Mouse (Mus musculus) MEL (cell line): ENCODE results near the gene Cenpx. TPM values are rescaled to one million over a fixed set of nuclear protein-coding genes. Genes with fewer than 3 reads are reported as not detected.

Source experiments
- DNase-seq: peaks from one replicate; pipeline ENCODE4 v3.0.0; 2011; ENCODE audit warnings: low read depth, low spot score
- H3K27ac ChIP-seq: 2 replicates; pipeline ENCODE4 v1.5.1; 2012; ENCODE audit warnings: low read depth, mild to moderate bottlenecking, control low read depth, low read length, moderate library complexity; ENCODE audit not compliant: control insufficient read depth
- H3K27me3 ChIP-seq, 2 experiments: fragments of 150-350 bp in 1 of 2; sonication (generic) in 1 of 2; 2 replicates each; pipeline ENCODE4 v1.6.1; 2012; ENCODE audit warnings: low read length in 2 of 2, mild to moderate bottlenecking in 2 of 2, improper control_type of control experiment in 1 of 2, moderate library complexity in 1 of 2; ENCODE audit not compliant: insufficient read depth in 2 of 2, control insufficient read depth in 1 of 2
- H3K36me3 ChIP-seq, 2 experiments: 2 replicates each; pipeline ENCODE4 v1.6.1; 2012 to 2014; ENCODE audit warnings: low read length in 2 of 2, improper control_type of control experiment in 1 of 2, inconsistent platforms in 1 of 2, mild to moderate bottlenecking in 1 of 2; ENCODE audit not compliant: insufficient read depth in 2 of 2, control insufficient read depth in 1 of 2
- H3K4me1 ChIP-seq, 2 experiments: fragments of 150-350 bp in 1 of 2; sonication (generic) in 1 of 2; 2 replicates each; pipeline ENCODE4 v1.6.1; 2012; ENCODE audit warnings: low read length in 2 of 2, improper control_type of control experiment in 1 of 2, mild to moderate bottlenecking in 1 of 2; ENCODE audit not compliant: insufficient read depth in 2 of 2, control insufficient read depth in 1 of 2
- H3K4me3 ChIP-seq, 2 experiments: fragments of 150-350 bp in 1 of 2; sonication (generic) in 1 of 2; 2 replicates each; pipeline ENCODE4 v1.5.1; 2012; ENCODE audit warnings: low read depth in 2 of 2, low read length in 2 of 2, mild to moderate bottlenecking in 2 of 2, moderate library complexity in 2 of 2, control low read depth in 1 of 2, improper control_type of control experiment in 1 of 2; ENCODE audit not compliant: control insufficient read depth in 1 of 2, insufficient read depth in 1 of 2
- H3K79me2 ChIP-seq: 2 replicates; pipeline ENCODE4 v1.6.1; 2012; ENCODE audit warnings: mild to moderate bottlenecking, low read length, moderate library complexity; ENCODE audit not compliant: control insufficient read depth, poor library complexity, insufficient read depth
- H3K9ac ChIP-seq: 2 replicates; pipeline ENCODE4 v1.6.1; 2012; ENCODE audit warnings: low read depth, mild to moderate bottlenecking, control low read depth, low read length, moderate library complexity; ENCODE audit not compliant: control insufficient read depth, poor library complexity, severe bottlenecking
- H3K9me3 ChIP-seq: fragments of 150-350 bp; sonication (generic); replicated peaks from 2 replicates; pipeline ENCODE4 v1.6.1; 2012; ENCODE audit warnings: mild to moderate bottlenecking, low read length, improper control_type of control experiment, moderate library complexity; ENCODE audit not compliant: insufficient read depth
- CTCF ChIP-seq, 3 experiments: IDR thresholded peaks in 2 of 3; conservative IDR thresholded peaks in 1 of 3; 2 replicates each; pipeline ENCODE4 v1.5.1; 2011 to 2012; ENCODE audit warnings: low read length in 3 of 3, low read depth in 2 of 3, mild to moderate bottlenecking in 2 of 3, improper control_type of control experiment in 1 of 3, inconsistent platforms in 1 of 3, mixed read lengths in 1 of 3, moderate library complexity in 1 of 3; ENCODE audit not compliant: control insufficient read depth in 1 of 3, insufficient read depth in 1 of 3, poor library complexity in 1 of 3, severe bottlenecking in 1 of 3
- E2F4 ChIP-seq: IDR thresholded peaks from 2 replicates; pipeline ENCODE4 v1.6.1; 2011; ENCODE audit warnings: low read depth, low read length, improper control_type of control experiment, borderline replicate concordance
- EP300 ChIP-seq, 2 experiments: IDR thresholded peaks; 2 replicates each; pipeline ENCODE4 v1.6.1; 2011; ENCODE audit warnings: improper control_type of control experiment in 2 of 2, low read length in 2 of 2, low read depth in 1 of 2, mild to moderate bottlenecking in 1 of 2
- GABPA ChIP-seq: IDR thresholded peaks from 2 replicates; pipeline ENCODE4 v1.6.1; 2012; ENCODE audit warnings: low read depth, mild to moderate bottlenecking, inconsistent platforms, low read length, improper control_type of control experiment, moderate library complexity
- GATA1 ChIP-seq: IDR thresholded peaks from 2 replicates; pipeline ENCODE4 v1.6.1; 2011; ENCODE audit warnings: low read depth, low read length, improper control_type of control experiment
- HCFC1 ChIP-seq: IDR thresholded peaks from 2 replicates; pipeline ENCODE4 v1.6.1; 2012; ENCODE audit warnings: low read depth, mild to moderate bottlenecking, inconsistent platforms, low read length, improper control_type of control experiment, moderate library complexity
- JUND ChIP-seq: IDR thresholded peaks from 2 replicates; pipeline ENCODE4 v1.6.1; 2011; ENCODE audit warnings: low read depth, mild to moderate bottlenecking, improper control_type of control experiment, low read length
- KAT2A ChIP-seq: conservative IDR thresholded peaks from 2 replicates; pipeline ENCODE4 v1.6.1; 2012; ENCODE audit warnings: low read depth, low read length, improper control_type of control experiment, inconsistent platforms
- MAFK ChIP-seq: IDR thresholded peaks from 2 replicates; pipeline ENCODE4 v1.6.1; 2011; ENCODE audit warnings: low read depth, mild to moderate bottlenecking, low read length, improper control_type of control experiment, borderline replicate concordance
- MAX ChIP-seq: IDR thresholded peaks from 2 replicates; pipeline ENCODE4 v1.6.1; 2011; ENCODE audit warnings: low read length, improper control_type of control experiment
- MAZ ChIP-seq: IDR thresholded peaks from 2 replicates; pipeline ENCODE4 v1.6.1; 2012; ENCODE audit warnings: low read depth, mild to moderate bottlenecking, inconsistent platforms, low read length, improper control_type of control experiment
- MEF2A ChIP-seq: IDR thresholded peaks from 2 replicates; pipeline ENCODE4 v1.6.1; 2014; ENCODE audit warnings: low read depth, mild to moderate bottlenecking, inconsistent platforms, low read length, improper control_type of control experiment; ENCODE audit not compliant: poor library complexity, insufficient replicate concordance, severe bottlenecking; ENCODE audit errors: extremely low read depth
- MYB ChIP-seq: IDR thresholded peaks from 2 replicates; pipeline ENCODE4 v1.6.1; 2011; ENCODE audit warnings: mild to moderate bottlenecking, low read depth, low read length, improper control_type of control experiment
- MYC ChIP-seq: IDR thresholded peaks from 2 replicates; pipeline ENCODE4 v1.6.1; 2011; ENCODE audit warnings: low read depth, mild to moderate bottlenecking, low read length, improper control_type of control experiment, moderate library complexity
- NELFE ChIP-seq: IDR thresholded peaks from 2 replicates; pipeline ENCODE4 v1.6.1; 2011; ENCODE audit warnings: low read depth, low read length, improper control_type of control experiment
- NRF1 ChIP-seq: IDR thresholded peaks from 2 replicates; pipeline ENCODE4 v1.6.1; 2014; ENCODE audit warnings: low read depth, mild to moderate bottlenecking, inconsistent platforms, low read length, improper control_type of control experiment, moderate library complexity; ENCODE audit not compliant: poor library complexity, insufficient read depth, severe bottlenecking
- POLR2A ChIP-seq, 2 experiments: IDR thresholded peaks; 2 replicates each; pipeline ENCODE4 v1.6.1; 2011 to 2012; ENCODE audit warnings: low read length in 2 of 2, mild to moderate bottlenecking in 2 of 2, control low read depth in 1 of 2, improper control_type of control experiment in 1 of 2, low read depth in 1 of 2, moderate library complexity in 1 of 2; ENCODE audit not compliant: control insufficient read depth in 1 of 2, insufficient read depth in 1 of 2, poor library complexity in 1 of 2
- POLR2AphosphoS5 ChIP-seq: IDR thresholded peaks from 2 replicates; pipeline ENCODE4 v1.6.1; 2012; ENCODE audit warnings: low read depth, borderline replicate concordance, mild to moderate bottlenecking, inconsistent platforms, low read length, moderate library complexity, mixed read lengths
- RAD21 ChIP-seq: IDR thresholded peaks from 2 replicates; pipeline ENCODE4 v1.6.1; 2011; ENCODE audit warnings: mild to moderate bottlenecking, low read depth, low read length, improper control_type of control experiment
- RCOR1 ChIP-seq: IDR thresholded peaks from 2 replicates; pipeline ENCODE4 v1.6.1; 2012; ENCODE audit warnings: low read depth, mild to moderate bottlenecking, inconsistent platforms, low read length, improper control_type of control experiment
- SIN3A ChIP-seq: IDR thresholded peaks from 2 replicates; pipeline ENCODE4 v1.6.1; 2012; ENCODE audit warnings: low read length, improper control_type of control experiment, inconsistent platforms
- SMC3 ChIP-seq: IDR thresholded peaks from 2 replicates; pipeline ENCODE4 v1.6.1; 2011; ENCODE audit warnings: low read depth, low read length, improper control_type of control experiment
- TAL1 ChIP-seq: IDR thresholded peaks from 2 replicates; pipeline ENCODE4 v1.6.1; 2012; ENCODE audit warnings: mild to moderate bottlenecking, inconsistent platforms, low read length, moderate library complexity, mixed read lengths
- TBP ChIP-seq: IDR thresholded peaks from 2 replicates; pipeline ENCODE4 v1.8.0; 2011; ENCODE audit warnings: low read depth, low read length, improper control_type of control experiment
- TCF12 ChIP-seq: IDR thresholded peaks from 2 replicates; pipeline ENCODE4 v1.6.1; 2014; ENCODE audit warnings: low read depth, mild to moderate bottlenecking, inconsistent platforms, low read length, improper control_type of control experiment, moderate library complexity
- UBTF ChIP-seq: IDR thresholded peaks from 2 replicates; pipeline ENCODE4 v1.6.1; 2012; ENCODE audit warnings: low read depth, mild to moderate bottlenecking, inconsistent platforms, low read length, improper control_type of control experiment, moderate library complexity, borderline replicate concordance; ENCODE audit not compliant: insufficient read depth
- ZKSCAN1 ChIP-seq: IDR thresholded peaks from 2 replicates; pipeline ENCODE4 v1.6.1; 2012; ENCODE audit warnings: low read depth, mild to moderate bottlenecking, inconsistent platforms, low read length, improper control_type of control experiment, moderate library complexity
- ZNF384 ChIP-seq: IDR thresholded peaks from 2 replicates; pipeline ENCODE4 v1.6.1; 2012; ENCODE audit warnings: low read depth, mild to moderate bottlenecking, inconsistent platforms, low read length, improper control_type of control experiment
- polyA plus RNA-seq, 2 experiments: library from polyadenylated mRNA; stranded (reverse) in 1 of 2; unstranded in 1 of 2; fragments of >175 nt in 1 of 2; fragments of >200 nt in 1 of 2; gene quantifications; 2 replicates each; pipeline versions ENCODE4 v1.2.1 to v1.2.4; 2012; ENCODE audit warnings: low replicate concordance in 2 of 2, low read depth in 1 of 2; ENCODE audit not compliant: insufficient read length in 2 of 2, insufficient read depth in 1 of 2, missing spikeins in 1 of 2
- total RNA-seq: library from RNA; depleted of rRNA; stranded (reverse); fragments of 300-350 nt; gene quantifications from 2 replicates; pipeline ENCODE4 v1.2.3, GENCODE M21; 2012

Cenpx gene
- total and polyA plus RNA-seq, 3 experiments: 141 to 206 TPM; not detected in 1

- H3K9me3 ChIP-seq: no peaks in the 10 kb centered on the region
- no peaks in the 10 kb centered on the region for H3K27me3 ChIP-seq
- H3K9ac ChIP-seq: no peak overlapping the region
- no peak overlapping the region for H3K27ac ChIP-seq
- no peak overlapping the region for H3K4me3 ChIP-seq
- H3K79me2 ChIP-seq: no peaks in the 10 kb centered on the region
- no peak for DNase-seq
- no peaks in the 10 kb centered on the region for H3K4me1 ChIP-seq
- no peaks in the 10 kb centered on the region for H3K36me3 ChIP-seq
- TF ChIP-seq MAX: no peak
- no peak for TF ChIP-seq ZKSCAN1
- no peak for TF ChIP-seq NRF1
- TF ChIP-seq MEF2A: no peak
- no peak for TF ChIP-seq TBP
- TF ChIP-seq CTCF (IDR thresholded peaks at IDR 0.05 in 2 of 3, conservative IDR thresholded peaks at IDR 0.05 in 1 of 3; ENCODE audit: control insufficient read depth in 1 of 3, insufficient read depth in 1 of 3, low read depth in 2 of 3, low read length in 3 of 3, poor library complexity in 1 of 3, severe bottlenecking in 1 of 3): no peak
- no peak for TF ChIP-seq MYB
- TF ChIP-seq MAFK: no peak
- TF ChIP-seq E2F4: no peak
- TF ChIP-seq EP300 (IDR thresholded peaks at IDR 0.05; ENCODE audit: low read depth in 1 of 2, low read length in 2 of 2): no peak
- TF ChIP-seq HCFC1: no peak
- no peak for TF ChIP-seq NELFE
- TF ChIP-seq GABPA: no peak
- TF ChIP-seq POLR2AphosphoS5: no peak
- TF ChIP-seq UBTF: no peak
- TF ChIP-seq GATA1: no peak
- no peak for TF ChIP-seq JUND
- no peak for TF ChIP-seq TCF12
- TF ChIP-seq SIN3A: no peak
Measured at GRCm38 (mm10) chr11:120760236-120760635, 46.7 kb upstream of the Cenpx start.

- DNase-seq: no peak
- Histone ChIP-seq H3K9ac (no peak overlapping the region), H3K4me1 (no peaks in the 10 kb centered on the region; a peak in 2 of 4 replicates), H3K36me3 (no peaks in the 10 kb centered on the region), H3K27me3 (0 out of 4 replicates have a peak, but pooled peaks cover 0 to 4% of the 10 kb centered on the region in 2 experiments), H3K4me3 (no peak overlapping the region), H3K27ac (no peak overlapping the region), H3K9me3 (no peaks in the 10 kb centered on the region), H3K79me2 (no peaks in the 10 kb centered on the region)
- TF ChIP-seq ZNF384: no peak
- TF ChIP-seq SMC3: no peak
- TF ChIP-seq KAT2A: no peak
- no peak for TF ChIP-seq MAZ
- no peak for TF ChIP-seq RCOR1
- TF ChIP-seq TAL1: no peak
- TF ChIP-seq MAFK: no peak
- TF ChIP-seq NRF1: no peak
- TF ChIP-seq CTCF (IDR thresholded peaks at IDR 0.05 in 2 of 3, conservative IDR thresholded peaks at IDR 0.05 in 1 of 3; ENCODE audit: control insufficient read depth in 1 of 3, insufficient read depth in 1 of 3, low read depth in 2 of 3, low read length in 3 of 3, poor library complexity in 1 of 3, severe bottlenecking in 1 of 3): no peak
- TF ChIP-seq GATA1: no peak
- TF ChIP-seq POLR2AphosphoS5: no peak
- TF ChIP-seq SIN3A: no peak
- no peak for TF ChIP-seq EP300 (IDR thresholded peaks at IDR 0.05; ENCODE audit: low read depth in 1 of 2, low read length in 2 of 2)
- no peak for TF ChIP-seq MAX
- no peak for TF ChIP-seq GABPA
- no peak for TF ChIP-seq POLR2A (IDR thresholded peaks at IDR 0.05; ENCODE audit: control insufficient read depth in 1 of 2, insufficient read depth in 1 of 2, low read depth in 1 of 2, low read length in 2 of 2, poor library complexity in 1 of 2)
- no peak for TF ChIP-seq MYC
- no peak for TF ChIP-seq ZKSCAN1
- TF ChIP-seq UBTF: no peak
- TF ChIP-seq RAD21: no peak
Measured at GRCm38 (mm10) chr11:120751606-120752005, 38.1 kb upstream of the Cenpx start.
